Mouse (Mus musculus) c-Kit-positive CD71-positive TER-119-positive erythroid progenitor cells, embryonic 14.5 days (primary cell): ENCODE results near the gene Foxo3.

Experiments
- DNase-seq: peaks from one replicate; pipeline ENCODE4 v3.0.0-alpha.2; 2013; ENCODE audit warnings: low spot score

Gene Foxo3

DNA sequence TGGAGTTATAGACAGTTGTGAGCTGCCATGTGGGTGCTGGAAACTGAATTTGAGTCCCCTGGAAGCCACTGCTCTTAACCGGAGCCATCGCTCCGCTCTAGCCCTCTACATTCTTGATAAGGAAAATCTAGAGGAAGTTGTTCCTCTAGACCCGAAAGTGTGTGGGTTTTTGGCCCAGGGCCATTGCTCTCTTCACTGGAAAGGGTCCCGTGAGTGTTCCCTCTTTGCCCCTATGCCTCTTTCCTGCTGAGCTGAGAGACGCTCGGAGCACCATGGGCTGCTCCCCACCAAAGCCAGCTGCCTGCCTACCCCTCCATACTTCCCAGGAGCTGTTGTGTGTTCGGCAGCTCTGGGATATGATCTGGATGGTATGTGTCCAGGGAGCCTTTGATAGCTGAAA lies 96.2 kb downstream of the Foxo3 start:
- no peak for DNase-seq

DNA sequence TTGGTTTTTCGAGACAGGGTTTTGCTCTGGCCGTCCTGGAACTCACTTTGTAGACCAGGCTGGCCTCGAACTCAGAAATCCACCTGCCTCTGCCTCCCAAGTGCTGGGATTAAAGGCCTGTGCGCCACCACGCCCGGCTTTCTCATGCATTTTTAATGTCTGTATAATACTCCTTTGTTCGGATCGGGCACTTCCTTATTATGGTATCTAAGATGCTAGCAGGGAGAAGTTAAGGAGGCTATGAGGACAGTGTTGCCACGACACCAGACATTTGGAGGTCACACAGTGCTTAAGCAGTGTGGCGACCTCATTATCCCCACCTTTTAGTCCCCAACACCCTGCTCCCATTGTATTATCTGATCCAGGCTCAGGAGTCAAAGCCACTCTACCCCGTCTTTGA lies 97.8 kb downstream of the Foxo3 start:
- DNase-seq = no peak

DNA sequence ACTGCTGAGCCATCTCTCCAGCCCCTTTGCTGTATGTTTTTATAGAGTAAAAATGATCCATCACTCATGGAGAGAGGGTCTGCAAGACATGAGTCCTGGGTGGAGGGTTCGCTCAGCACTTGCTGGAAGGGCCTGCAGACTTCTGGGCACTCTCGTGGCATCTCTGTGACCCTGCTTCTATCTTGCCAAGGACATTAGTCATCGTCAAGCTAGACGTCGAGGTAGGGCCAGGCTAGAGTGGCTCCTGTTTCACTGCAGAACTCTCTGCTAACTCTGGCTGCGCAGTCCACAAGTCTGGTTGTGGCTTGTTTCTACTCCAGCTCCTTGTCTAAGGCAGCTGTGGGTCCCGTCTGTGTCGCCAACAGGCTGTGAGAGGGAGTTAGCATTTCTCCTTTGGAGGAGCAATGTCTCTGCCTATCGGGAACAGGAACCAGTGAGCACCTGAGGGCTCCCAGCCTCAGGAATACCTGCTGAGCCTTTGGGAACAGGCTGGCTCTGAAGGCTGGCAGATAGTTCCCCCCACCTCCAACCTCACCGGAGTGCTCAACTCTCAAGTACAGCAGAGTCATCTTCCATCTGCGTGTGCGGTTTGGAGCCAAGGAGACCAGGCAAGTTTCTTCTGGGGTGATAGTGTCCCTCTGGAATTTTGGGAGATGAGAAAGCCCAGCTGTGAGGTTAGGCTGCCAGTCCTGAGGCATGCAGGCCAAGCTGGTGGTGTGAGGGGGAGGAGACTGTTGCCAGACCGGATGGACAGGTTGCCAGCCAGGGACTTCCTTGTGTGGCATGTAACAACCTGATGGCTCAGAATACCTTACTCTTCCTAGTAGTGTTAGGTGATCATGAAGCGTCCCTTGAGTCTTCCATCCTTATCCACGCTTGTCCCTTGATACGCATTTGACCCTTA lies 98.5 kb downstream of the Foxo3 start:
- no peak for DNase-seq

DNA sequence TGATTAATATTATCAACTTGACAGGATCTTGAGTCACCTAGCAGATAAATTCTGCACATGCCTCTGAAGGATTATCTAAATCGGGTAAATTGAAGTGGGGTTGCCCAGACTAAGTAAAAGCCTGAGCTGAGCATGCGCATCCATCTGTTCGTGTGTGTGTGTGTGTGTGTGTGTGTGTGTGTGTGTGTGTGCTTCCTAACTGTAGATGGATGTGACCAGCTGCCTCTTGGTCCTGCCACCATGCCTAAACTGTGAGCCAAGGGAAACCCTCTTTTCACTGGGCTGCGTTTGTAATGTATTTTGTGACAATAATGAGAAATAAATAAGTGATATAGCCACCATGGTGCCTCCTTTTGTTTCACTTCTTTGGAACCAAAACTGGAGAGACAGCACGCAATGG lies 102.3 kb downstream of the Foxo3 start:
- DNase-seq = no peak

DNA sequence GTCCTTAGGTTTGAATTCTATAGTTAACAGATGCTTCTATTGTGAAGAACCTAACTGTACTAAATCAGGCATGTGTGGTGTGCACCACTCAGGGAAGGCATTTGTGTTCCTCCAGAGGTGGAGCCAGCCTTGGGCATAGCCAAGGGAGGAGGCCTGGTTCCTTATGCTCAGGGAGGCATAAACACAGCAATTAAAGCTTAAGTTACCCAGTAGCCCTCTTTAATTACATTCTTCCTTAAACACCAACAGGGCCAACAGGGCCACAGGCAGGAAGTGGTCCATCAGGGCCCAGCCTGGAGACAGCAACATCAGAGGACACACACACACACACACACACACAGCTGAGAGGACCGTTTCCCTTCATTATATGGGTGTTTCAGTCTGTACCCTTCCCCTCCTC lies 102.7 kb downstream of the Foxo3 start:
- DNase-seq = no peak

DNA sequence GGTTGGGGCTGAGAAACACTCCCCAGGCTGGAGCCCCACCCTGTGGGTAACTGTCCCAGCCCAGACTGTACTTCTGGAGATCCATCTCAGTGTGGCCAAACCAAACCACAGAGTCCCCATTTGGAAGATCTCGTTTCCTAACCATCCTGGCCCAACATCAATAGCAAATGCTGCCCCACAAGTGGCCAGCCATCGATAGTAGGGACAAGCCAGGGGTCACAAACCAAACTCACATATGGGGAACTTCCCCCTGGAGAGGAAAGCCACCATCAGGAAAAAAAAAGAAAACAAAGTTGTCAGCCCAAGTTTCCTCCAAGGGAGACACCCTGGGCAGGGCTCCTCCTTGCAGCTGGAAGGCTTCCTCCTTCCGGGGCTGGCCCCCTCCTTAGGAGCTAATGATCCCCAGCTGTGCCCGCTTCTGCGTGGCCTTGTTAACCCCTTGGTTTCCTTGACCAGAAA lies 105.6 kb downstream of the Foxo3 start:
- no peak for DNase-seq

DNA sequence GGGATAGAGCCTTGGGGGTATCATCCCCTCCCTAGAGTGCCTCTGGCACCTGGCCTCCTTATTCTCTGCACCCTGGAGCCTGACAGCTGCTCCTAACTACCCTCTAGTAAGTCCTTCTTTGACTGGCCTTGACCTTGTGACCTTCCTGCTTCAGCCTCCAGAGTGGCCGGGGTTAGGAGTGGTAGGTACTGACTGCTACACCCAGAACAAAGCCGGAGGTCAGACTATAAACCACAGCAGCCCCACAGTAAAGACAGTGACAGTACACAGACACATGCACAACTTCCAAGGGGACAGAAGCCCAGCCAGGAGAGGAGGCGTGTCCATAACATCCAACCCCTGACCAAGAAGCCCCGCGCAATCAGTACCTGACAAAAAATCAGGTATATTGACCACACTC lies 106.4 kb downstream of the Foxo3 start:
- DNase-seq = no peak

DNA sequence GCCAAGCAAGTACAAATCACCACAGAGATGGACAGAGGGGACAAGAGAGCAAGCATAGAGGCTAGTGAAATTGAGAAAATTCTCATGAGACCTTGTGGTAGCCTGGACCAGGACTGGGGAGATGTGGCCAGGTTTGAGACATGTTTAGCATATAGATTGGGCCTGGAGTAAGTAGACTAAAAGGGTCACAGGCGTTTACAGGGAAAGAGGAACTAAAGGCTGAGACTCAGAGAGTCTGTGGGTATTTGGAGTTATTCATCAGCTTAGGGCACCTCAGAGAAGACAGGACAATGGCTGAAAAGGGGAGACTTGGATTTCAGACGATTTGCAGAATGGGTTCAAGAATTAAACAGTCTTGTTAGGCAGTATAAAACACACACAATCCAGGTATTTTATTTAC lies 121.8 kb downstream of the Foxo3 start:
- DNase-seq = no peak

DNA sequence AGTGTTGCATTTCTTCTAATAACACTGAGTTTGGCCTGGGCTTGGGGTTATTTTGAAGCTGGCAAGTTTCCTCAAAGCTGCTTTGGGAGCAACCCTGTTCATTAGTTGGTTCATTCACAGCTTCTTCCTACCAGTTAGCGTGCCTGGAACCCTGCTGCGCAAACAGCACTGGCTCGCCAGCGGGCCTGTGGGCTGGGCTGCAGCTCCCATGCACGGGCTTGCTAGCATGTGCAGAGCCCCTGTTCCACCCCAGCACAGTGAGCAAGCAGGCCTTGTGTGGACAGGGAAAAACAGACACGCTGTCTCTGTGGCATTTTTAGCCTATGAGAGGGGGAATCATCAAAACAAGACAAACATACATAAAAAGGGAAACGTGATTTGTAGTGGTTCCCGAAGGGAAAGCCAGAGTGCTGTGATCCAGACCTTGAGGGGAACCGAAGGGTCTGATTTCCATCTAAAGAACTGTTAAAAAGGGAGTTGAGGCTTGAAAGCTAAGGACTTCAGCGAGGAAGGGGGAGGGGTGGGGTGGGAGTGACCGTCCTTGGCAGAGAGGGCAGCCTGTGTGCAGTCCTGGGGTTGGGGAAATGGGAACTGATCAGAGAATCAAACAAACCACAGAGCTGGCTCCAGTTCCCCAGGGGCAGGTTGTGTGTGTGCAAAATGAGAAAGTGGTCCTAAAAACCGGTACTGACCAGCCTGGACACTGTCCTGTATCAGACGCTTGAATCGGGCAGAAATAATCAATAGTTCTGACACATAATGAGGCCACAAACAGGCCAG lies 123.9 kb downstream of the Foxo3 start:
- no peak for DNase-seq

DNA sequence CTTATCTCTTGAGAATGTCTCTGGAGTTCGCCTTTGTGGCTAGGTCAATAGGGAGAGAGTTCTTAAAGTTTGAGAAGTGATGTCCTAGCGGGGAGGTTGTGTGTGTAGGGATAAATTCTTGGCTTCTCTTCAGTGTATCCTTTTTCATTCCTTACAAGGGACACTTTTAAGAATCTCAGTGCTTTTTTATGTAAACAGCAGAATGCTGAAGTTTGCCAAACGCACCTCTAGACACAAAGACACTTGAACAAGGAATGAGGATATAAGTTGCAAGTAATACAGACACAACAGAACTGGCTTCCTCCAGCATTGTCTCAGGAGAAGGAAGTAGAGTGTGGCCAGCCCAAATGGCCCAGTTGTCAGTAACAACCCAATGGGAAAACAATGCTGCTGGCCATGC lies 126.8 kb downstream of the Foxo3 start:
- no peak for DNase-seq

DNA sequence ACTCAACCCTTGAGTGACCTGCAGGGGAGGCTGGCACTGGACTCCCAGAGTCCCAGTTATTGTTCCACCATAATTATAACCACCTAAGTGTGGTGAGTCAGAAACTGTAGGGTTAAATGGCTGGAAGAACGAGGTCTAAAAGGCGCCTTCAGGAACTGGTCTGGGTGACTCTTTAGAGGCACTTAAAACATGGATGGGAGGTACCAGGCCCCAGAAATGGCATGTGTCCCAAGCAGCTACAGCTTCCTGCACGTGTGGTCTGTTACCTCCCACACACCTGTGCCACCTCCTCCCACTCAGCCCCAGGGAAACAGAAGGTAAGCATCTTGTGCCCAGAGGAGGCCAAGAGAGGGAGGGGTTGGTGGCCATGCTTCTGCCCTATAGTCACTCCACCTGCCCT lies 128.2 kb downstream of the Foxo3 start:
- no peak for DNase-seq

DNA sequence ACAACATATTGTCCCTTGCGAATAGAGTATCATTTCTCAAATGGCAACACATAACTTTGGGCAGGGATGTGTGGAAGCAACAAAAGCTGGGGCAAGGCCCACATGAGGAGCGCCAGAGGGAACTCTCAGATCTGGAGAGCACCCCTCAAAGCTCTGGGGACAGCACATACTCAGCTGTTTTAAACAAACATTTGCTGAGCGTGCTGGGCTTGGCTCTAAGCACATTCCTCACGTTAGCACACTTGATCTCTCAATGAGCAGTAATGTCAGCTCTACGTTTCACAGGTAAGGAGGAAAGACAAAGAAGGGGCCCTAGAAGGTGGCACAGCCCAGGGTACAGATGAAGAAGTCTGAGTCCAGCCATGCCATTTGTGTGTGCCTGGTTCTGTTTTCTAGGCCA lies 131.3 kb downstream of the Foxo3 start:
- no peak for DNase-seq

DNA sequence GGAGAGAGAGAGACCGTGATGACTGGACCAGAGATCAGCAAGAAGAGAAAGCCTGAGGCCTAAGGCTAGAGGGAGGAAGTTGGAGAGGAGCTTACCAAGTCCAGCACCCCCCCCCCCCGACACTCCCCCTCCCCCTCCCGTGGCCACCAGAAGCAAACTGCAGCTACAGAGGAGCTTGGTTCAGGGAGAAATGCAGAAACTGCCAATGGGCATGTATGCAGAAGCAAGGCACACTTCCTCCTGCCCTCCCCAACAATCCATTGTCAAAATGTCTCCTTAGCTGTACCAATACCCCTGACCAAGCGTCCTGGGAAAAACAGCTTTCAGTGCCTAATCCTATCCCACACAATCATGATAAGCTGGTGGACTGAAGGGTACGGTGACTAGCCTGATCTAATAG lies 131.8 kb downstream of the Foxo3 start:
- DNase-seq = no peak

DNA sequence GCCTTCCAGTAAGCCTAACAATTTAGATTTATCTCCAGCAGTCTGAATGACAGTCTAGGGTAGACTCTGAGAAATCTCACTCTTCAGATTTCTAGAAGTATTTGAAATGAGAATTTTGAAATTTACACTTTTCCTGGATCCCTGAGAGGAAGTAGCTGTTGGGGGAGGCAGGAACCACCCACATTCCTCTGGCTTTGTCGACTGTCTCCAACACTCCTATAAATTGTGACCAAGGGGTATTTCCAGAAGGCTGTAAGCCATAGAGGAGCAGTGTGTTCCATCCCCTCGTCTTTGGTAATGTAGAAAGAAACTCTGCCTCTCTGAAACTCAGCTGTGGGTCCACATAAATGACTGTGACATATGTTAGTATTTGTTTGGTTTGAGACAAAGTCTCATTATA lies 132.4 kb downstream of the Foxo3 start:
- DNase-seq = no peak

DNA sequence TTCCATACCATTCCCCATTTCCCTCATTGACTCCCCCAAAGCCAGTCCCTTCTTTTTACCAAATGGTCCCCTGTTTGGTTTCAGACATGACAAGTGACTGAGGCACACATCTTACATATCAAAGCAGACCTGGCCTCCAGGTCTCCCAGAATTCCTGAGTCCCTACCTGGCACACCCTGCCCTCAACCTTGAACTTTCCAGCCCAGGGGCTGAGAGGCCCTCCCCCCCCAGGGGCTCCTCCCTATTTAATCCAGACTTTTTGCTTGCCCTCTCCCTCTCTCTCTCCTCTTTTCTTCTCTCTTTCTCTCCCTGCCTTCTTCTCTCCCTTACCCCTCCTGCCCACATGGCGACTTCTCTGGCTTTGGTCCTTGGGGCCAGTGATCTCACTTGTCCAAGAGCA lies 133.8 kb downstream of the Foxo3 start:
- no peak for DNase-seq

DNA sequence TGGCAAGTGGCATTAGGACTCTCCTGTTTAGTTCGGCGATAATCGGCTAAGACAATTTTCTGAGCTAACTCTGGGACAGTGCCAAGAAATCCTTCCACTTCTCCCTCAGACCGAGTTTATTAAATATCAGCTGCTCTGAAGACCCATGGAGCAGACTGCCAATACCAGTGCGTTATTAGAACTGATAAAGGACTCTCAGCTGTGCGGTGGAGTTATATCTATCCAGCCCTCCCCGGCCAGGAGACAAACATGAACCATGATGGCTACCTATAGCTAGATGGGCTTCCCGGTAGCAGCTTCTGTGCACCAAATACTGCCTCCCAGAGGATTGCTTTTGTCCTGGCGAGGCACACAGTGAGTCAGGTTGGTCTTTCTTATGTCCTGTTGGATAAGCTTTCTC lies 134.5 kb downstream of the Foxo3 start:
- DNase-seq = no peak

DNA sequence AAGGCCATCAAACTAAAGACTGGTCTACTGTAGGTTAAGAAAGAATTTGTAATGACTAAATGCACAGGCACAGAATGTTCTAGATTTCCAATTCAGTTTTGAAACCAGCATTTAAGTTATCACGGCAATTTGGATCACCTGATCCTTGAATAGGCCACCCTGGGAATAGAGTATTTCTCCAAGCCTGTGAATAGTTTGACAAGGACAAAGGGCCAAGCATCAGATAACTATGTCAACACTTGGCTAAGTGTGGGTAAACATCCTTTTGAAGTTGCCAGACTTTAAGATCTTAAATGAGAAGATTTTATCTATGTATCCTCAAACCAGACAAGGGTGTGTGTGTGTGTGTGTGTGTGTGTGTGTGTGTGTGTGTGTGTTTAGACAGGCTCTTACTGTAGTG lies 136.8 kb downstream of the Foxo3 start:
- DNase-seq = no peak

DNA sequence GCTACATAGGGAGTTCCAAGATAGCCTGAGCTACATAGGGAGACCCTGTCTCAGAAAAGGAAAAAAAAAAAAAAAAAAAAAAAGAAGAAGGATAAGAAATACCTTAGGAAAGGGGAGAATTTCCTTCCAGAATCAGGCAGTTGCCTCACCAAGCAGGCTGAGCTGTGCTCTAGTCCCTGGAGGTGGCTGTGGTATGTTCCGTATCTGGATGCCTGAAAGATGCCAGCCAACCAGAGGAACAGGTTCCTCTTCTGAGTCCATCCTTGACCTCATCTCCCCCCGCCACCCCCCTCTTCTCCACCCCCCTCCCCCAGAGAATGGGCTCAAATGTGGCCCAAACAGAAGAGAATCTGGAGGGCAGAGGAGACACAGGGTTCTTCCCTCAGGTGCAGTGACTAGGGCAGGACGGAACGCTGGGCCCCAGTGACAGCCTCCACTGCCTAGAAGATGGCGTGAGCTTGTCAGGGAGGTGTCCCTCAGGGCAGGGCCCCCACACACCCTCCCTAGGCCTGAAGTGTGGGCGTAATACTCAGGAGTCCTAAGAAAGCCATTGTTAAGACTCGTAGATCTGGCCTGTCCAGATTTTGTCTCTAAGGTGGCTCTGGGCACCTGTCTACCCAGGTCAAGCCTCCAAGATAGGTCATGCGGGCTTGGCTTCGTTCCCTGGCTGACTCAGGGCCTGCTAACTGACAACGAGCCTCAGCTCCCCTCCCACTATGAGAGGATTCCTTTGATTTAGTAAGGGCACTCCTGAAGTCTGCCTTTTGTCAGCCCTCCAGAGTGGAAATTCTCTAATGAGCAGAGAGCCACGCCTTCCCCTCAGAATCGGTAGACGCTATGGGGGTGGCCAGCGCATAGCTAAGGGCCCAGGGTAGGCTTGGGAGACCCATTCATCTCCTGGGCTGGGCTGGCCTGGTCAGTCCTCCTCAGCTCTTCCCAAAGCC lies 141.5 kb downstream of the Foxo3 start:
- DNase-seq = no peak
